Mouse (Mus musculus): ENCODE data around the gene Nenf. TPM values are rescaled to one million over a fixed set of nuclear protein-coding genes. Genes with fewer than 3 reads are reported as not detected.

Gene Nenf
- polyA plus RNA-seq, 1 experiment from 2014 or later: 157 TPM

GRCm38 (mm10) chr1:191318686-191319085 lies 692 bp upstream of the Nenf start:
- H3K9me3 ChIP-seq (ENCODE audit: control insufficient read depth, low read length): 0 out of 2 replicates have a peak, but pooled peaks cover 3% of the 10 kb centered on the region
- ATAC-seq (ENCODE audit: insufficient number of reproducible peaks, insufficient read depth, low FRiP score, low read depth): no peak
- WGBS: 28% methylated on average over 5 of the region's 5 CpGs

DNA sequence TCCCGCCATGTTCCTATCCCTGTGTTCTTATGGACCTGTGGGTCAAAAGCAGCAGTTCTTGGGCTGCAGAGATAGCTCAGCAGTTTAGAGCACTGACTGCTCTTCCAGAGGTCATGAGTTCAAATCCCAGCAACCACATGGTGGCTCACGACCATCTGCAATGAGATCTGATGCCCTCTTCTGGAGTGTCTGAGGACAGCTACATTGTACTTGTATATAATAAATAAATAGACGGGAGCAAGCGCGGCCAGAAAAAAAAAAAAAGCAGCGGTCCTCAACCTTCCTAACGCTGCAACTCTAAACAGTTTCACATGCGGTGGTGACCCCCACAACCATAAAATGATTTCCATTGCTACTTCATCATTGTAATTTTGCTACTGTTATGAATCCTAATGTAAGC lies 1.2 kb downstream of the Nenf start:
- no peak for ATAC-seq (ENCODE audit: insufficient number of reproducible peaks, insufficient read depth, low FRiP score, low read depth)
- 91% methylated on average over 8 of the region's 8 CpGs for whole genome bisulfite sequencing
- Histone ChIP-seq H3K4me2 (ENCODE audit: low read length) (peak overlapping the region; percentile 72), H3K4me1 (ENCODE audit: control insufficient read depth in 2 of 2, insufficient read depth in 2 of 2, low read length in 2 of 2) (peaks cover 11 to 13% of the 10 kb centered on the region in 2 experiments), H3K9ac (ENCODE audit: low read length) (no peak overlapping the region; the same call in 1 of the 2 replicates), H3K9me3 (ENCODE audit: control insufficient read depth, low read length) (0 out of 2 replicates have a peak, but pooled peaks cover 3% of the 10 kb centered on the region), H3K4me3 (ENCODE audit: control insufficient read depth in 1 of 2, insufficient read depth in 1 of 2, low read depth in 1 of 2, low read length in 2 of 2) (peak overlapping the region in 1 of 2 experiments; percentile 75; a peak in 2 of 4 replicates), H3K36me3 (ENCODE audit: control insufficient read depth, insufficient read depth, low read length) (no peaks in the 10 kb centered on the region), H3K27me3 (ENCODE audit: control insufficient read depth, insufficient read depth, low read length) (no peaks in the 10 kb centered on the region), H3K27ac (replicated peaks in 1 of 2; ENCODE audit: control insufficient read depth in 1 of 2, insufficient read depth in 1 of 2, low read depth in 2 of 2, low read length in 2 of 2) (no peak overlapping the region)

More at GRCm38 (mm10) chr1:191318686-191319085, 692 bp upstream of the Nenf start:
- Histone ChIP-seq H3K36me3 (ENCODE audit: control insufficient read depth, insufficient read depth, low read length) (no peaks in the 10 kb centered on the region), H3K27me3 (ENCODE audit: control insufficient read depth, insufficient read depth, low read length) (no peaks in the 10 kb centered on the region), H3K4me3 (ENCODE audit: control insufficient read depth in 1 of 2, insufficient read depth in 1 of 2, low read depth in 1 of 2, low read length in 2 of 2) (no peak overlapping the region), H3K27ac (replicated peaks in 1 of 2; ENCODE audit: control insufficient read depth in 1 of 2, insufficient read depth in 1 of 2, low read depth in 2 of 2, low read length in 2 of 2) (peak overlapping the region; percentile 38 to 68; a peak in 3 of 4 replicates), H3K4me2 (ENCODE audit: low read length) (no peak overlapping the region), H3K4me1 (ENCODE audit: control insufficient read depth in 2 of 2, insufficient read depth in 2 of 2, low read length in 2 of 2) (peaks cover 6 to 10% of the 10 kb centered on the region in 2 experiments; a peak in 3 of 4 replicates), H3K9ac (ENCODE audit: low read length) (peak overlapping the region; percentile 12; the same call in 1 of the 2 replicates)

DNA sequence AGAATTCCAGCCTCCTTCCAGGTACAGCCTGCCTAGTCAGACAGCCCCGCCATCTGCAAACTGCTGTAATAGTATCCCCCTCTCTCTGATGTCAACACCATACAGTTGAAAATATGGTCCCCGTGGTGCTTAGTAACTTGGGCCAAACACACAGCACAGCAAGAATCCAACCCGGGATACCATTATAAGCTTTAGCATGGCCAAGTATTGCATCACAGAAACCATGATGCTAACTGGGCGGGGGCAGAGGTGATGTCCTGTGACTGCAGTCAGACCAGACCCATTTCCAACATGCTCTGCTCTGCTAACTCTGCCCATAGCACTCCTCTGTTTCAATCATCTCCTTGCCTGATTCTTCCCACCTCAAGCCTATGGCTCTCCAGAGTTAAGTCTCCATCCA lies 4.1 kb downstream of the Nenf start:
- 66% methylated on average over 4 of the region's 4 CpGs for WGBS

GRCm38 (mm10) chr1:191313158-191313557 lies 4.8 kb downstream of the Nenf start:
- H3K4me1 ChIP-seq (ENCODE audit: control insufficient read depth in 2 of 2, insufficient read depth in 2 of 2, low read length in 2 of 2): peaks cover 8% of the 10 kb centered on the region in 2 experiments
- no peaks in the 10 kb centered on the region for H3K9me3 ChIP-seq (ENCODE audit: control insufficient read depth, low read length)
- peak overlapping the region; percentile 50 to 68 for H3K4me3 ChIP-seq (ENCODE audit: control insufficient read depth in 1 of 2, insufficient read depth in 1 of 2, low read depth in 1 of 2, low read length in 2 of 2)
- no peak for ATAC-seq (ENCODE audit: insufficient number of reproducible peaks, insufficient read depth, low FRiP score, low read depth)
- peak overlapping the region; percentile 64 for H3K4me2 ChIP-seq (ENCODE audit: low read length)
- no peaks in the 10 kb centered on the region for H3K36me3 ChIP-seq (ENCODE audit: control insufficient read depth, insufficient read depth, low read length)
- peak overlapping the region; percentile 66 for H3K9ac ChIP-seq (ENCODE audit: low read length)
- WGBS: 64% methylated on average over 6 of the region's 6 CpGs
- H3K27ac ChIP-seq (replicated peaks in 1 of 2; ENCODE audit: control insufficient read depth in 1 of 2, insufficient read depth in 1 of 2, low read depth in 2 of 2, low read length in 2 of 2): peak overlapping the region; percentile 58 to 75
- no peaks in the 10 kb centered on the region for H3K27me3 ChIP-seq (ENCODE audit: control insufficient read depth, insufficient read depth, low read length)

More for the DNA sequence above, 4.1 kb downstream of the Nenf start:
- H3K27me3 ChIP-seq (ENCODE audit: control insufficient read depth, insufficient read depth, low read length): no peaks in the 10 kb centered on the region
- H3K4me3 ChIP-seq (ENCODE audit: control insufficient read depth in 1 of 2, insufficient read depth in 1 of 2, low read depth in 1 of 2, low read length in 2 of 2): no peak overlapping the region
- no peak for ATAC-seq (ENCODE audit: insufficient number of reproducible peaks, insufficient read depth, low FRiP score, low read depth)
- H3K9me3 ChIP-seq (ENCODE audit: control insufficient read depth, low read length): no peaks in the 10 kb centered on the region
- no peaks in the 10 kb centered on the region for H3K36me3 ChIP-seq (ENCODE audit: control insufficient read depth, insufficient read depth, low read length)
- no peak overlapping the region for H3K27ac ChIP-seq (replicated peaks in 1 of 2; ENCODE audit: control insufficient read depth in 1 of 2, insufficient read depth in 1 of 2, low read depth in 2 of 2, low read length in 2 of 2)
- no peak overlapping the region for H3K4me2 ChIP-seq (ENCODE audit: low read length)
- no peak overlapping the region for H3K9ac ChIP-seq (ENCODE audit: low read length)
- H3K4me1 ChIP-seq (ENCODE audit: control insufficient read depth in 2 of 2, insufficient read depth in 2 of 2, low read length in 2 of 2): peaks cover 11 to 12% of the 10 kb centered on the region in 2 experiments

GRCm38 (mm10) chr1:191312513-191312941 lies 5.5 kb downstream of the Nenf start:
- no peaks in the 10 kb centered on the region for H3K9me3 ChIP-seq (ENCODE audit: control insufficient read depth, low read length)
- ATAC-seq (ENCODE audit: insufficient number of reproducible peaks, insufficient read depth, low FRiP score, low read depth): peak; percentile 89
- 0% methylated on average over 14 of the region's 14 CpGs for WGBS
- H3K9ac ChIP-seq (ENCODE audit: low read length): peak overlapping the region; percentile 66
- H3K27ac ChIP-seq (replicated peaks in 1 of 2; ENCODE audit: control insufficient read depth in 1 of 2, insufficient read depth in 1 of 2, low read depth in 2 of 2, low read length in 2 of 2): peak overlapping the region; percentile 58 to 75
- no peaks in the 10 kb centered on the region for H3K36me3 ChIP-seq (ENCODE audit: control insufficient read depth, insufficient read depth, low read length)
- H3K4me2 ChIP-seq (ENCODE audit: low read length): peak overlapping the region; percentile 64
- H3K27me3 ChIP-seq (ENCODE audit: control insufficient read depth, insufficient read depth, low read length): no peaks in the 10 kb centered on the region
- H3K4me3 ChIP-seq (ENCODE audit: control insufficient read depth in 1 of 2, insufficient read depth in 1 of 2, low read depth in 1 of 2, low read length in 2 of 2): peak overlapping the region; percentile 50 to 68
- H3K4me1 ChIP-seq (ENCODE audit: control insufficient read depth in 2 of 2, insufficient read depth in 2 of 2, low read length in 2 of 2): peaks cover 7 to 8% of the 10 kb centered on the region in 2 experiments

DNA sequence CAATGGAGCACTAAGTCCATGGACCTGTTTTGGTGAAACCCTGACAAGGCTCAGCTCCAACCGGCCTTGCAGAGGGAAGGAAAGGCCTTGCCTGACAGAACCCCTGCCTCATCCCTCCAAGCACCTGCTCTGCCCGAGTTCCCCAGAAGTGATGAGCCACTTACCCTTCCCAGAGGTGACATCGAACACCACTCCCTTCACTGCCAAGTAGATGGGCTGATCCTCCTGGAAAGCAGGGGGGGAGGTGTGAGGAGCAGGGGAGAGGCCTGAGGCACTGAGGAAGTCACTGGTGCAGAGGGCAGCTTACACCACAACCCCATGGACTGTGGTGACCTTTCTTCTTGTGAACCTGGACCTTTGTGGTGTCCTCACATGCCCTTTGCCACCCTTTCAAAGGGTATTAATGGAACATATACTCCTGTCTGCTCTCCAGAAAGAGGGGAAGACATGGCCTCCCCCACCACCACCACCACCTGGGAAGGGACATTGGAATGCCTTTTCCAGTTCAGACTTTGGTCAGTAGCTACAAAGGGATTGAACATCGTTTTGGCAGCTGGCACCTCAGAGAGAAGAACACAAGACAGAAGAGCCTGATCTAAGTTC lies 6.6 kb downstream of the Nenf start:
- Histone ChIP-seq H3K36me3 (ENCODE audit: control insufficient read depth, insufficient read depth, low read length) (peaks cover 4% of the 10 kb centered on the region; the same call in 1 of the 2 replicates), H3K9me3 (ENCODE audit: control insufficient read depth, low read length) (no peaks in the 10 kb centered on the region), H3K4me1 (ENCODE audit: control insufficient read depth in 2 of 2, insufficient read depth in 2 of 2, low read length in 2 of 2) (peaks cover 3 to 5% of the 10 kb centered on the region in 2 experiments; a peak in 3 of 4 replicates), H3K4me3 (ENCODE audit: control insufficient read depth in 1 of 2, insufficient read depth in 1 of 2, low read depth in 1 of 2, low read length in 2 of 2) (no peak overlapping the region), H3K4me2 (ENCODE audit: low read length) (no peak overlapping the region), H3K27ac (replicated peaks in 1 of 2; ENCODE audit: control insufficient read depth in 1 of 2, insufficient read depth in 1 of 2, low read depth in 2 of 2, low read length in 2 of 2) (no peak overlapping the region), H3K27me3 (ENCODE audit: control insufficient read depth, insufficient read depth, low read length) (no peaks in the 10 kb centered on the region), H3K9ac (ENCODE audit: low read length) (no peak overlapping the region)
- WGBS: 78% methylated on average over 4 of the region's 4 CpGs
- no peak for ATAC-seq (ENCODE audit: insufficient number of reproducible peaks, insufficient read depth, low FRiP score, low read depth)

DNA sequence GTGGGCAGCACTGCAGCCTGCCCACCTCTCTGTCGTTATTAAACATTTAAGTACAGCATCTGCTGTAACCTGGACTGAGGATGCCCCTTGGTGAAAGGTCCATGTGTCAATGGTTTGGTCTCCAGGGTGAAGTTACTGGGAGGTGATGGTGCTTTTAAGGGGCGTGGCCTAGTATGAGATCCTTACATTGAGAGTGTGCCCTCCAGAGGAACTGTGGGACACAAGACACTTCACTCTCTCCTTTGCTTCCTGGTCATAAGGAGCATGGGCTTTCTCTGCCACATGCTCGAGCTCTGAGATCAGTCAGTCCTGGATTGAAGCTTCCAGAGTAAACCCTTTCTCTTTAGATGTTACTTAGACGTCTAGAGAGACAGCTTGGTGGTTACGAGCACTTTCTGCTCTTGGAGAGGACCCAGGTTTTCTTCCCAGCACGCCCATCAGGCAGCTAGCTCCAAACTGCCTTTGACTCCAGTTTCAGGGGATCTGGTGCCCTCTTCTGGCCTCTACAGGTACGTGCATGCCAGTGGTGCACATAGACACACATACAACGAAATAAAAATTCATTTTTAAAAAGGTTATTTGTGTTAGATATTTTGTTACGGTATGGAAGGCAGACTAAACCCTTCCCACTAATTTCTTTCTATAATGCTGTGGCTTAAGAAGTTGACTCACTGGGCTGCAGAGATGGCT lies 10.1 kb downstream of the Nenf start:
- H3K27me3 ChIP-seq (ENCODE audit: control insufficient read depth, insufficient read depth, low read length): no peaks in the 10 kb centered on the region
- H3K9me3 ChIP-seq (ENCODE audit: control insufficient read depth, low read length): no peaks in the 10 kb centered on the region
- no peak overlapping the region for H3K4me3 ChIP-seq (ENCODE audit: control insufficient read depth in 1 of 2, insufficient read depth in 1 of 2, low read depth in 1 of 2, low read length in 2 of 2)
- H3K4me1 ChIP-seq (ENCODE audit: control insufficient read depth in 2 of 2, insufficient read depth in 2 of 2, low read length in 2 of 2): peaks cover 0 to under 1% of the 10 kb centered on the region in 2 experiments; a peak in 2 of 4 replicates
- peaks cover 7% of the 10 kb centered on the region; the same call in 1 of the 2 replicates for H3K36me3 ChIP-seq (ENCODE audit: control insufficient read depth, insufficient read depth, low read length)
- no peak overlapping the region for H3K4me2 ChIP-seq (ENCODE audit: low read length)
- H3K27ac ChIP-seq (replicated peaks in 1 of 2; ENCODE audit: control insufficient read depth in 1 of 2, insufficient read depth in 1 of 2, low read depth in 2 of 2, low read length in 2 of 2): no peak overlapping the region
- no peak for ATAC-seq (ENCODE audit: insufficient number of reproducible peaks, insufficient read depth, low FRiP score, low read depth)
- H3K9ac ChIP-seq (ENCODE audit: low read length): no peak overlapping the region
- WGBS: 83% methylated on average over 9 of the region's 9 CpGs

Data from heart, embryonic 14.5 days (tissue).